Mouse (Mus musculus) heart, embryonic 16.5 days (tissue): ENCODE data around the gene 4930404N11Rik. TPM values are rescaled to one million over a fixed set of nuclear protein-coding genes. Genes with fewer than 3 reads are reported as not detected.
A peak's percentile ranks its signal among the peaks of the same experiment; 100 is the strongest.

Experiments used
- ATAC-seq: fragments of 200-750 bp; cut with Nextera tagmentation; replicated peaks from 2 replicates; pipeline ENCODE4 v1.8.0; 2017; ENCODE audit warnings: moderate number of reproducible peaks; ENCODE audit not compliant: insufficient read depth, low FRiP score; ENCODE audit errors: extremely low read depth
- H3K27ac ChIP-seq: fragments of 300-500 bp; sonication (generic); 2 replicates; pipeline ENCODE4 v1.5.1; 2014; ENCODE audit warnings: mild to moderate bottlenecking, low read length, control low read depth, moderate library complexity
- H3K27me3 ChIP-seq: fragments of 300-500 bp; sonication (generic); 2 replicates; pipeline ENCODE4 v1.6.1; 2014; ENCODE audit warnings: low read length, mixed read lengths; ENCODE audit not compliant: control insufficient read depth, insufficient read depth
- H3K36me3 ChIP-seq: fragments of 300-500 bp; sonication (generic); 2 replicates; pipeline ENCODE4 v1.6.1; 2014; ENCODE audit not compliant: control insufficient read depth, insufficient read depth
- H3K4me1 ChIP-seq: fragments of 300-500 bp; sonication (generic); 2 replicates; pipeline ENCODE4 v1.6.1; 2014; ENCODE audit warnings: low read length, mixed read lengths; ENCODE audit not compliant: control insufficient read depth, insufficient read depth
- H3K4me2 ChIP-seq: fragments of 300-500 bp; sonication (generic); 2 replicates; pipeline ENCODE4 v1.6.1; 2014; ENCODE audit warnings: low read depth, mild to moderate bottlenecking, control low read depth, low read length
- H3K4me3 ChIP-seq: fragments of 300-500 bp; sonication (generic); 2 replicates; pipeline ENCODE4 v1.5.1; 2014; ENCODE audit warnings: mild to moderate bottlenecking, control low read depth, low read length
- H3K9ac ChIP-seq: fragments of 300-500 bp; sonication (generic); 2 replicates; pipeline ENCODE4 v1.6.1; 2014; ENCODE audit warnings: low read length, control low read depth
- H3K9me3 ChIP-seq: fragments of 300-500 bp; sonication (generic); replicated peaks from 2 replicates; pipeline ENCODE4 v1.6.1; 2016; ENCODE audit warnings: low read length; ENCODE audit not compliant: control insufficient read depth
- WGBS: fragments of 180-500 bp; shearing (Covaris S2); extraction: QIAGEN DNeasy Blood & Tissue Kit; methylation state at CpG from one replicate; pipeline ENCODE4 v1.1.7; 2014; 5-methylcytosine and 5-hydroxymethylcytosine counted together
- microRNA-seq: library from miRNA; unstranded; fragments of <30 nt; microRNA quantifications from one replicate; pipeline ENCODE4, GENCODE M21; 2017
- polyA plus RNA-seq: library from polyadenylated mRNA; unstranded; fragments of >200 nt; fragmentation: Nextera tagmentation; extraction: Ambion mirVana; gene quantifications from 2 replicates; pipeline ENCODE4 v1.2.1, GENCODE M21; 2015

The 4930404N11Rik gene
- polyA plus RNA-seq, 1 experiment from 2014 or later: 1.9 TPM

GRCm38 (mm10) chr10:81317273-81317672 lies 48.3 kb downstream of the 4930404N11Rik start:
- 22% methylated on average over 20 of the region's 20 CpGs for WGBS
- H3K4me2 ChIP-seq: peak overlapping the region; percentile 60
- peaks cover 22% of the 10 kb centered on the region for H3K4me1 ChIP-seq
- no peak for ATAC-seq
- peak overlapping the region; percentile 55 for H3K9ac ChIP-seq
- no peaks in the 10 kb centered on the region for H3K27me3 ChIP-seq
- H3K36me3 ChIP-seq: peaks cover 26% of the 10 kb centered on the region
- no peaks in the 10 kb centered on the region for H3K9me3 ChIP-seq
- peak overlapping the region; percentile 25 for H3K4me3 ChIP-seq
- H3K27ac ChIP-seq: no peak overlapping the region

GRCm38 (mm10) chr10:81316338-81317060 lies 49.1 kb downstream of the 4930404N11Rik start:
- no peak for ATAC-seq
- H3K4me3 ChIP-seq: no peak overlapping the region; the same call in 1 of the 2 replicates
- H3K4me1 ChIP-seq: peaks cover 14% of the 10 kb centered on the region
- H3K27me3 ChIP-seq: no peaks in the 10 kb centered on the region
- 48% methylated on average over 15 of the region's 16 CpGs for WGBS
- peaks cover 26% of the 10 kb centered on the region for H3K36me3 ChIP-seq
- peak overlapping the region; percentile 55 for H3K9ac ChIP-seq
- peak overlapping the region; percentile 60 for H3K4me2 ChIP-seq
- H3K9me3 ChIP-seq: no peaks in the 10 kb centered on the region
- H3K27ac ChIP-seq: no peak overlapping the region

- Histone ChIP-seq H3K4me1 (peaks cover 14% of the 10 kb centered on the region), H3K27ac (no peak overlapping the region), H3K36me3 (peaks cover 35% of the 10 kb centered on the region), H3K9me3 (no peaks in the 10 kb centered on the region), H3K4me2 (no peak overlapping the region), H3K27me3 (no peaks in the 10 kb centered on the region), H3K4me3 (no peak overlapping the region), H3K9ac (no peak overlapping the region)
- 88% methylated on average over 16 of the region's 16 CpGs for WGBS
- no peak for ATAC-seq
These were observed 50.0 kb downstream of the 4930404N11Rik start for GRCm38 (mm10) chr10:81315587-81315986.

- Histone ChIP-seq H3K36me3 (peaks cover 39% of the 10 kb centered on the region), H3K4me1 (peaks cover 6% of the 10 kb centered on the region), H3K9ac (no peak overlapping the region), H3K27me3 (no peaks in the 10 kb centered on the region), H3K27ac (no peak overlapping the region), H3K9me3 (no peaks in the 10 kb centered on the region), H3K4me3 (no peak overlapping the region), H3K4me2 (no peak overlapping the region)
- 78% methylated on average over 7 of the region's 7 CpGs for WGBS
- ATAC-seq: no peak
These were observed 51.4 kb downstream of the 4930404N11Rik start for GRCm38 (mm10) chr10:81314201-81314600.

- WGBS: 96% methylated on average over 13 of the region's 13 CpGs
- Histone ChIP-seq H3K9me3 (no peaks in the 10 kb centered on the region), H3K9ac (no peak overlapping the region), H3K27me3 (no peaks in the 10 kb centered on the region), H3K4me1 (peaks cover 6% of the 10 kb centered on the region), H3K4me3 (no peak overlapping the region), H3K27ac (no peak overlapping the region), H3K36me3 (peaks cover 43% of the 10 kb centered on the region), H3K4me2 (no peak overlapping the region)
- ATAC-seq: no peak
These were observed 52.0 kb downstream of the 4930404N11Rik start for GRCm38 (mm10) chr10:81313581-81313980.

Small RNA genes within 50 kb of the gene (microRNA-seq; reads per million reads assigned to microRNA genes)
- not detected for gene Mir6913

Other genes with a start within 250 kb of the 4930404N11Rik start
- 25.5 and 30.1 TPM in 2 replicates for gene Zbtb7a, start 230.6 kb downstream of the 4930404N11Rik start, polyA plus RNA-seq
- gene Pias4, start 197.9 kb downstream of the 4930404N11Rik start, polyA plus RNA-seq: 34.7 and 37.5 TPM in 2 replicates
- gene Eef2, start 189.2 kb downstream of the 4930404N11Rik start, polyA plus RNA-seq: 435 and 443 TPM in 2 replicates
- 33.9 and 40.2 TPM in 2 replicates for gene Dapk3, start 182.8 kb downstream of the 4930404N11Rik start, polyA plus RNA-seq
- gene 4930442H23Rik, start 182.0 kb downstream of the 4930404N11Rik start, polyA plus RNA-seq: 0.11 TPM in 2 replicates
- 11.9 and 14.6 TPM in 2 replicates for gene Nmrk2, start 163.8 kb downstream of the 4930404N11Rik start, polyA plus RNA-seq
- 0.31 and 0.33 TPM in 2 replicates for gene Atcay, start 135.0 kb downstream of the 4930404N11Rik start, polyA plus RNA-seq
- 5.0 and 6.2 TPM in 2 replicates for gene Zfr2, start 132.7 kb downstream of the 4930404N11Rik start, polyA plus RNA-seq
- 2.6 and 2.7 TPM in 2 replicates for gene Matk, start 112.9 kb downstream of the 4930404N11Rik start, polyA plus RNA-seq
- 230 TPM in 2 replicates for gene Mrpl54, start 98.9 kb downstream of the 4930404N11Rik start, polyA plus RNA-seq
- 62.7 and 63.0 TPM in 2 replicates for gene Apba3, start 98.9 kb downstream of the 4930404N11Rik start, polyA plus RNA-seq
- gene Tjp3, start 74.2 kb downstream of the 4930404N11Rik start, polyA plus RNA-seq: 4.7 and 5.3 TPM in 2 replicates
- gene Pip5k1c, start 72.9 kb downstream of the 4930404N11Rik start, polyA plus RNA-seq: 31.3 and 33.2 TPM in 2 replicates
- gene Cactin, start 44.7 kb downstream of the 4930404N11Rik start, polyA plus RNA-seq: 28.1 and 29.6 TPM in 2 replicates
- gene Tbxa2r, start 37.1 kb downstream of the 4930404N11Rik start, polyA plus RNA-seq: 15.2 and 16.3 TPM in 2 replicates
- 0.08 and 0.11 TPM in 2 replicates for gene Gipc3, start 22.6 kb downstream of the 4930404N11Rik start, polyA plus RNA-seq
- gene Hmg20b, start 15.3 kb downstream of the 4930404N11Rik start, polyA plus RNA-seq: 86.5 and 86.8 TPM in 2 replicates
- gene Mfsd12, start 8.3 kb downstream of the 4930404N11Rik start, polyA plus RNA-seq: 16.5 and 17.6 TPM in 2 replicates
- gene Fzr1, start 12.7 kb upstream of the 4930404N11Rik start, polyA plus RNA-seq: 74.6 and 82.8 TPM in 2 replicates
- 83.4 and 86.2 TPM in 2 replicates for gene Dohh, start 18.6 kb upstream of the 4930404N11Rik start, polyA plus RNA-seq
- 2.1 and 2.6 TPM in 2 replicates for gene Gm48551, start 18.6 kb upstream of the 4930404N11Rik start, polyA plus RNA-seq
- gene Gm48552, start 23.2 kb upstream of the 4930404N11Rik start, polyA plus RNA-seq: 0.55 and 0.83 TPM in 2 replicates
- gene Smim24, start 27.2 kb upstream of the 4930404N11Rik start, polyA plus RNA-seq: 5.0 and 9.2 TPM in 2 replicates
- 54.7 and 61.1 TPM in 2 replicates for gene Nfic, start 89.8 kb upstream of the 4930404N11Rik start, polyA plus RNA-seq
- gene Celf5, start 116.9 kb upstream of the 4930404N11Rik start, polyA plus RNA-seq: 0.24 TPM in 2 replicates
- 55.7 and 59.8 TPM in 2 replicates for gene Ncln, start 130.6 kb upstream of the 4930404N11Rik start, polyA plus RNA-seq
- 1.5 and 2.1 TPM in 2 replicates for gene S1pr4, start 134.3 kb upstream of the 4930404N11Rik start, polyA plus RNA-seq
- 1.1 and 1.3 TPM in 2 replicates for gene Gna15, start 158.4 kb upstream of the 4930404N11Rik start, polyA plus RNA-seq
- 57.4 and 59.7 TPM in 2 replicates for gene Gna11, start 179.4 kb upstream of the 4930404N11Rik start, polyA plus RNA-seq
- gene Aes, start 193.7 kb upstream of the 4930404N11Rik start, polyA plus RNA-seq: 529 and 769 TPM in 2 replicates
- gene Tle2, start 208.7 kb upstream of the 4930404N11Rik start, polyA plus RNA-seq: 19.5 and 24.5 TPM in 2 replicates
- gene Tle6, start 235.3 kb upstream of the 4930404N11Rik start, polyA plus RNA-seq: 29.6 and 31.0 TPM in 2 replicates
- gene BC025920, start 240.5 kb upstream of the 4930404N11Rik start, polyA plus RNA-seq: 1.2 TPM in 2 replicates